Mouse (Mus musculus) lung, adult 18-20 months (tissue): ENCODE measurements around the gene Kctd4.
"Not testable (repeated sequence)": the region's sequence is repeated elsewhere in the genome, so short reads cannot be mapped to it uniquely, and the experiment has no call there.

ENCODE experiments used
- DNase-seq, 2 experiments: peaks; one replicate each; pipeline ENCODE4 v3.0.0; 2022; ENCODE audit warnings: mixed read lengths in 2 of 2

Gene Kctd4

DNA sequence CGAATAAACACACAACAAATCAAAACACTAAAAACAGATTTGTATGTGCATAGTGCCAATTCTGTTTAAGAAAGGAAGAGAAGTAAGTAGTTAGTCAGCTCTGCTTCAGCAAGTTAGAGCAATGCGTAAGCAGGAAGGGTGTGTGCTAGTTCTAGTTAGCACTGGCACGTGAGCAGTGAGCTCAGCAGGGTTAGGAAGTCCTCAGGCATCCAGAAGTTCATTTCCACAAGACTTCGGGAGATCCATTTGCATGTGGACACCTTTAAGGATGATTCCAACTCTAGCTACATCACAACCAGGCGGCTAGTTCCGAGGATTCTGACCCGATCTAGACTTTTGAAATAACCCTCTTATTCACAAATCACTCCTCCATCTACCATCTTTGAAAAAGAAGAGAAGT, at the start of gene Kctd4:
Kctd4 (plus strand) TSS at position 244 of the 400 bp plus-strand sequence.
- no peak for DNase-seq

DNA sequence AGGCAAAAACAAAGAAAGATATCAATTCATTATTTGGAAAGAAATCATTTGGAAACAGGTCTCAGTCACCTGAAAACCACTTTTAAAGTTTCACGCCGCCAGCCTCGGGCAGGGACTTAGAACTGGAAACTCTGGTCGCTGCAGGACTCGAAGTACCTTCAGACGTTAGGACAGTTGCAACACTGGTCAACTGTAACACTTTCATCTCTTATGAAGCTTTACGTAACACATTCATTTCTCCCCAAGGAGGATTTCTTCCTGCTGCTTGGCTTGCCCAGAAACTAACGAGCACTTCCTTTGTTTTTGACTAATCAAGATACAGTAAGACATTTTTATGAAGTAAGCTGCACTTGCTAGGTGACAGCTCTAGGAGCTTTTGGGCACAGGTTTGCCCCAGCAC, 47.9 kb upstream of the Kctd4 start:
- no peak for DNase-seq

DNA sequence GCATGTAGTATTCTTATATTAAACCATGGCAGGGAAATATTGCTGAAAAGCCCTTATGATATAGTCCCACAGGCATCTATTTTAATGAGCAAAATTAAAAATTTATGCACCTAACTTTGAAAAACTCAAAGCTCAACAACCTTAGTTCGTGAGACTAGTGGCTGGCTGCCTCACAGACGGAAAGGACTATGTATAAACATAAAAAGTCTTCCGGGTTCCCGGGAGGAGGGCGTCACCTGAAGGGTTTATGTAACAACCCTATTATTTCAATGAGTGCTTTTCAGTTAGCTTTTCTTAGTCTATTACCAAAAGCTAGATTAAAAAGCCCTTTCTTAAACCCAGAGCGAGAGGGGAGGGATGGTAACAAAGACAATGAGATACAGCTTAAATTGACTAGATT, 42.8 kb upstream of the Kctd4 start:
- peak; percentile 28 to 34 for DNase-seq

DNA sequence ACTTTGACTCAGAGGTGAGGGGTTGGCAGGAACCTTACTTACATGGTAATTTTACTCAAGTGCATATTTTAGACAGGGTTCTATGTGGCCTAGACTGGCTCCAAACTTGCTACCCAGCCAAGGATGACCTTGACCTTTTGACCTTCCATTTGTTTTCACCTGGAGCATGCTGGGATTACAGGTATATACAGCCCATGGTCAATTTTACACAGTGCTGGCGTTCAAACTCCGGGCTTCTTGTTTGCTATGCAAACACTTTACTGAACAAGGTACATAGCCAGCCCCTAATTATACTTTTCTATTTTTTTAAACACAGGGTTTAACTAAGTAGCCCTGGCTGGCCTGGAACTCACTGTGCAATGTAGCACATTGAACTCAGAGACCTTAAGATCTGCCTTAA, 42.1 kb upstream of the Kctd4 start:
- DNase-seq = no peak

DNA sequence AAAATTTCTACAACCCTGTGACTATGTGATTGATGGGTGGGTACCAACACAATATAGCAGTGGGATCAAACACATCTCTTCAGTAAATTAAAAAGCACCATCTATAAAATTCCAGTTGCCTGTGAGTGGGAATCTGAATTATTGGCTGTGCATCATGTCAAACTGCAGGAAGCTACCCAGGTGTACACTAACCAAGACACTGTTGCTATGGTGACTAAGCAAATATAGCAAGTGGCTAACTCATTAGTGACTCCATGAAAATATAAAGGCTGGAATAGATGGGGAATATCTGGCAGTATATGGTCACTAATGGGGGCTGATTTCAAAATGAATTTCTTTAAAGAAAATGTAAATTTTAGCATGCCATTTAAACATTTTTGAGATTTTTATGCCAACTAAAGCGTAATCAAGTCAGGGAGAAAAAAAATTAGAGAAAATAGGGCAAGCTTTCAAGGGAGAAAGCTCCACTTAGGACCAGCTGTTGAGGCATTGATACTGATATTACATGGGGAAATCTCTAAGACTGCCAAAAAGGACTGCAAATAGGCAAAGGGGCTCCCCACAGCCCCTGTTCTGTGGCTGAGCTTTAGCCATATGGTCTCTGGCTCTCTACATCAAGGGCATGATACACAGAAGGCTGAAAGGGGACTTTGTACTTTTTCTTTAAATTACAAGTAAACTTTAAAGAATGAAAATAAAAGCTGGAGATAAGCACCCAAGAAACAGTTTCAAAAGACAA, 31.3 kb upstream of the Kctd4 start:
- no peak for DNase-seq

DNA sequence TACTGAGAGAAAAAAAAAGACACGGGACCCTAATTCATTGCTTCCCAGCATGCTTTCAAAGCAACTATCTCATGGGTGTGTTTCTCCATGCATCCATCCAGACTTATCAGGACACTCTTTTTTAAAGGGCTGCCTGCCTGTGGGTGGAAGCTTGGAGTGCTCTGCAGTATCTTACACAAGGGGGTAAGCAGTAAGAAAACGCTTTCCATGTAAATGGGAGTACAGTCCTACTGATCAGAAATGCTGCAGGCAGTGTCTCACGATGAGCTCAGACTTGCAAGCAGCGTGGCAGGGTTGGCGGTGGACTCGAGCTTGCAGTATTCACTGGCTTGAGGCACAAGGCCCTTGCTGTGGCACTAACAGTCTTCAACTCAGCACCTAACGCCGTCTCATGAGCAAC, 25.1 kb upstream of the Kctd4 start:
- not testable (repeated sequence) for DNase-seq

DNA sequence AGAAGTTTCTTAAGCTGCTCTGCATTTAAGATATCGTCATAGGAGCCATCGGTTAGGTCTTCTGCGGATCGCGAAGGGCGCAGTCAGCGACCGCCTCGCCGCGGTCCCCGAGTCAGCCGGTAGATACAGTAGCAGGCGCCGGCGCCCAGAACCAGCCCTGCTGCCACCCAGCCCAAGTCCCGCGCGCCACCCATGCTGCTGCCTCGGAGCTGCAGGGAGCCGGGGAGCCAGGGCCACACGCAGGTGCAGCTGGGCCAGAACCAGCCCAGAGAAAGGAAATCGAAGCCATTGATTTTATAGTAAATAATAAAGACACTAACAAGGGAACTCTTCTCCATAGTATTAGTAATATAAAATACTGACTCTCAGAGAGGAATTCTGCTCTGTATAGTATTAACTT, 23.5 kb upstream of the Kctd4 start:
- DNase-seq = peak; percentile 10 to 15

DNA sequence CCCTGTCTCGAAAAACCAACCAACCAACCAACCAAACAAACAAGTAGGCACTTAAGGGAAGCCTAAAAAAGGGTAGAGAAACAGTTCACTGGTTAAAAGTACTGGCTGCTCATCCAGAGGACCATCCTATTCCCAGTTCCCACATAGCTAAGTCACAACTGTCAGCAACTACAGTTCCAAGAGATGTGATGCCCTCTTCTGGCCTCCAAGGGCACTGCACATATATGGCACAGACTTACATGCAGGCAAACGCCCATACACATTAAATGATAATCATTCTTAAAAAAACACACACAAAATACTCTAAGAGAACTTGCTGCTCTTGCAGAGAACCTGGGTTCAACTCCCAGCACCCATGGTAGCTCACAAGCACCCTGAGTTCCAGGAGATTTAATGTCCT, 20.4 kb upstream of the Kctd4 start:
- DNase-seq = peak in 1 of 2 experiments; percentile 14

DNA sequence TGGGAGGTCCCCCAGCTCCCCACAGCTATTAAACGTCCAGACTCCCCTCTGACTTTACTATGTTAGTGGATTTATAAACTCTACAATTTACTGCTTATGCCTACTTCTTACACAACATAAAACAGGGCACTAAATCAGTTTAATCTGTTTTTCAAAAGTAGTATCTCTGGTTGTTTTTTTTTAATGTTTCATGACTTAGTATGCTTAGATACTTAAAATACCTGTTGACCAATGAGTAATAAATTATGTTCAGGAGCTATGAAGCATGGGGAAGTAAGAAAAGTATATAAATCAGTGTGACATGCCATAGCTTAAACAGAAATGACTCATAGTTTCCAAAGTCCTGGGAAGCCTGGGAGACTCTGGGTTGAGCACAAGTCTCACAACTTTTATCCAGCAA, 17.1 kb upstream of the Kctd4 start:
- DNase-seq = no peak

DNA sequence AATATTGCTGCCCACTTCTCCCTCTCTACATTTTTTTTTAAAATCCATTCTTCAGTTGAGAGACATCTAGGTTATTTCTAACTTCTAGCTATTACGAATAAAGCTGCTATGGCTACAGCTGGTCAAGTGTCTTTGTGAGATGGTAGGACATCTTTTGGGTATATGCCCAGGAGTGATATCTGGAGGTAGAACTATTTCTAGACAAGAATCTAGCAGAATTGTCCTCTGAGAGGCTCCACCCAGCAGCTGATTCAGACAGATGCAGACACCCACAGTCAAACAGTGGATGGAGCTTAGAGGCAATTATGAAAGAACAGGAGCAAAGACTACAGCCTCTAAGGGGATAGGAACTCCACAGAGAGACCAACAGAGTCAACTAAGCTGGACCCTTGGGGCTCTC, 13.3 kb upstream of the Kctd4 start:
- DNase-seq = no peak

DNA sequence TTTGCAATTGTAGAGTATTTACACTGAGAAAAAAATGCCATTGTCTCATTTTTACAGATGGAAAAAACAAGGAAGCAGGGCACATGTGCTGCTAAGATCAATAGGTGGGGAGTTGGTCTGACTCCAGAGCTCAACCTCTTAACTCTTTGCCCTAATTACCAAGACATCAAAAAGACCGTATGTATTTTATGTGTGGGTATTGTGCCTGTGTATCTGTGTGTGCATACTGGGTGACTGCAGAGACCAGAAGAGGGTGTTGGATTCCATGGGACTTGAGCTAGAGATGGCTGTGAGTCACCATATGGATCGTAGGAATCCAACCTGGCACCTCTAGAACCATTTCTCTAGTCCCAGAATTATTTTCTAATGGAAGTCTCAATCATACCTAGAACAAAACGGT, 12.4 kb upstream of the Kctd4 start:
- DNase-seq = no peak

DNA sequence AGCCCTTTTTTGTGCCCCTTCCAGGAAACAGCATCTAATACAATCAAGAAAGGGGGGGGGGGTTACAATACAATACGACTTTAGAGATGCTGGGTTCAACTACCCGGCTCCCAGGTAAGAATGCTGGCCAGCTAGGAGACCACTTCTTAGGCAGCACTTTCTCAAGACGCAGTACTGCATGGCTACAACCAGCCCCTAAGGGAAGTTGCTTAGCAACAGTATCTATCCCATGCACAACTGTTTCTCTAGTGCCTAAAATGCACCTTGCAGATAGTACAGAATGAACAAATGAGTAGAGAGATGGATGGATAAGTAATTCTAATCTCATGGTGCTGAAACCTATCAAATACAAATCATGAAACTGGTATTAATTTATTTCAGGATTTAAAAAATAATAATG, 7.1 kb upstream of the Kctd4 start:
- DNase-seq = no peak

DNA sequence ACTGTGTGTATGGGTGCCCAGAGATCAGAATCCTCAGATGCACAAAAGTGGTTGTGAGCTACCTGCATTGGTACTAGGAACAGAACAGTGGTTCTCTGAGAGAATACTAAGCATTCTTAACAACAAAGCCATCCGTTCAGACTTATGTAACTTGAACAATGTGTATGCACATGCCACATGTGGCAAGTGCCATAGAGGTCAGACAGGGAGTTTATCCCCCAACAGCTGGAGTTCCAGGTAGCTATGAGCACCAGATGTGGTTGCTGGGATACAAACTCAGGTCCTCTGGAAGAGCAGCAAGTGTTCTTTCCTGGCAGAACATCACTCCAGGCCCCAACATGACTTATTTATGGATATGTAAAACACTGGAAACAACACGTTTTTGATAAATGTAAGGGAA, 1.8 kb upstream of the Kctd4 start:
- no peak for DNase-seq

DNA sequence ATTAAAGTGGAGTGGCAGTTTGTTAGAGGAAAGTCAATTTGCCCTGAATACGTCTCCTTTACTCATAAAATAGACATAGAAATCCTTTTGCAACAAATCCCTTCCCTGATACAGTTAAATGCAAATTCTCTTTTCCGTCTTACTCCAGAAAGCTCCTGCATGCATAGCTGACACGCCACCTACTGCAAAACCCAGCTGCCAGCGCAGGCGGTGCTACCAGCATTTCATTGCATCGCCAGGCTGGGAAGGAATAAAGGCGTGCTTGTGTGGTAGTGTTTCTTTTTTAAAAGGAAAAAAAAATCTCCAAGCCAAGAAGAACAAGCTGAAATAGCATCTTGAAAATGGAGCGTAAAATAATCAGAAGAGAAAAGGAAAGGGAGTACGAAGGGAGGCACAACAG, 7.4 kb downstream of the Kctd4 start:
- DNase-seq = no peak

DNA sequence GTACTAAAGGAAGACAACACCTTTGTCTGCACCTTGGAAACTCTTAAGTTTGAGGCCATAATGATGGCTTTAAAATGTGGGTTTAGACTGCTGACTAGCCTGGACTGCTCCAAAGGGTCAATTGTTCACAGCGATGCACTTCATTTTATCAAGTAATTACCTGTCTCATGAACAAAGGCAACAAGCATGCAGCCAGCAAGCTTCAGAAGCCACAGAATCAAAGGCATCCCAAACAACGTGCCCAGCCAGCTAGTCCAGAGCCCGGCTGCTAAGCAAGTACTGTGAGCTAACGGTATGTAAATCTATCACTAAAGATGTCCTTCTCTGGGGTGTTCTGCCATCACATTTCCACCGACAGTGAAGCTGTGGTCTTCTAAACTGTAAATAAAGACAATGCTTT, 8.4 kb downstream of the Kctd4 start:
- no peak for DNase-seq

DNA sequence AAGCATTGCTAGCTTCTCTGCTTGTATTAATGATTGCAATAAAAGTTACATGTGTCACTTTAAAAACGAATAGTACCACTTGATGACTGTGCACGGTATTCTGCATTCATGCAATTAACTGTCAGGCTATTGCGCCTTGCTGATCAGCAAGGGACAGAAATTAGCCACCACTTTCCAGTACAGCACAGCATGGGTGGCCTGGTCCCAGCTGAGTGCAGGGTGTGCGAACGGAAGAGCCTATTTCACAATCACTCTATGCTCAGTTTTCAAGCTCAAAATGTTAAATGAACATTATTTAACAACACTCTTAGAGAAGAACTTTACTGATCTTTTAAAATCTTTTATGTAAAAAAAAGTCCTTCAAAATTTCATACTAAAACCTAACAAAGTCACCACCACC, 9.2 kb downstream of the Kctd4 start:
- no peak for DNase-seq

DNA sequence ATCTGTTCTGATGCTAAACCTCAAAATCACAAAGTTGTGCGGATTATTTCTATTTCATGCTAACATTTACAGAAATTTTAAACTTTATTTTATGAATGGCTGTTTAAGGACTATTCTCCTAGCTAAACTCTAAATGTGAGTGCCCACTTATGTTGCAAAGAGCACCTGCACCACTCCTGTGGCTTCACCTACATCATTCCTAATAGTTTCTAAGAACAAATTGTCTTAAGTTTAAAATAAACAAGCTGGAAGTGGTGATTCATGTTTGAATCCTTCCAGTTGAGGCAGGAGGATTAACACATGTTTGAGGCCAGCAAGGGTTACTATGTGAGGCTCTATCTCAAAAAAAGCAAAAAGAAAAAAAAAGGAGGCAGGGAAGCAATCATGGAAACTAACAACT, 9.6 kb downstream of the Kctd4 start:
- DNase-seq = no peak

DNA sequence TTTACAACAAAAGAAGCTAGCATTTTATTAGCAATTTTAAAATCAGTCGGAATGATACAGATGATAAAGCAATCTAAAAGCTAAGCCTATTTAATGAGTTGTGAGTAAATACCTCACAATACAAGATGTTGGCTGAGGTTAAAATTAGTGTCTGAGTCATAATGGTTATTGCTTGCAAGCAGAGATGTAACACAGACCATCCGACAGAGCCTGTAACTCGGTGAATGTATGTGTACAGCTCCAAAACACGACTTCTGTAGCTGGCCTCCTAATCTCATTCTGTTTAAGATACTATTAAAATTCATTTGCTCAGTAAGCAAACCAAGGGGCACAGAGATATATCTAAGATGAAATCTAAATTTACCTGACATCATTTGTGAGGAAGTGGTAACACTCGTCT, 12.5 kb downstream of the Kctd4 start:
- DNase-seq = no peak

DNA sequence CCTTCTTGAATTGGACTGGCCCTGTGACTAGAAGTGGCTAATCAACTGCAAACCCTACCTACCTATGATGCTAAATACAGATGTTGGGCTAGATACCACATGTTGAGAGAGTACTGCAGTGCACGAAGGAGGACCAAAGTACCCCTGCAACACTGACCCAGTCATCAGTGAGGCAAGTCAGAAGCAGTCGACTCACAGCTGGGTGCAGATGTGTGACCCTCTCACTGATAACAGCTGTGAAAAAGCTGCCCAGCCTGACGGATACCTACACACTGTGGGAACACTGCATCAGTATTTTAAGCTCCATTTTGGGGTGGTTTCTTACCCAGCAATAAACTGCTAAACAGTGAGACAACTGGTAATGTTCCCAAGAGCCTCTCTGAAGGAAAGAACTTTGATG, 21.3 kb downstream of the Kctd4 start:
- DNase-seq = no peak

DNA sequence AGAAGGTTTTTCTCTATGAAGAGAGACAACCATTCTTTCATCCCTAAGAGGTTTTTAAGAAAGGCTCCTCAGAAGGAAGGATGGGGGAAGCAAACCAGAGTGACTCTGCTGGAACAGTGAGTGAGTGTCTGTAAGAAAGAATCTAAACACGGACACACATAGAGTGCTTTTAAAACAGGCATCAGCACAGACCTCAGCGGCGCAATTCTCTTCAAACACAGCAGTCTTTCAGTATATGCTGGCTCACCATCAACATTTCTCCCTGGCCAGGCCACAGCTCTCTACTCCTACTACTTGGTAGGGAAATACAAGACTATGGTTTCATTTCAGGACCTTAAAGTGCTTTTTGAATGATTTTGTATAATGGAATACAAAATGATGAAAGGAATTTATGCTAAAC, 26.4 kb downstream of the Kctd4 start:
- DNase-seq = no peak

DNA sequence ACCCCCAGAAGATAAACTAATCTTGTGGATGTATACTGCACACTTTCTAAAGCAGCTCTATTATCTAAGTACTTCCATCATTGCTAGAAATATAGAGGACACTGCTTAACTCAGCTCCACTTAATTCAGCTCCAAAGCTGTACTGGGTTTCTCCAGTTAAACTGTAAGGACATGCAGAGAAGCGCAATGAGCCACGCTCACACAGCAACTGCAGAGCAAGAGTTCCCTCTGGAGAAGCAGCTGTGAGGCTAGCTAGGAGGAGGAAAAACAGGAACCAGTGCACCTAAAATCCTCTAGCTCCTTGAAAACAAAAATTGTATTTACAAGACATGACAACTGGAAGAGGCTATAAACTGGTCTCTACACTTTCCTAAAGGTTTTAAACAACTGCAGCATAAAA, 29.1 kb downstream of the Kctd4 start:
- no peak for DNase-seq

DNA sequence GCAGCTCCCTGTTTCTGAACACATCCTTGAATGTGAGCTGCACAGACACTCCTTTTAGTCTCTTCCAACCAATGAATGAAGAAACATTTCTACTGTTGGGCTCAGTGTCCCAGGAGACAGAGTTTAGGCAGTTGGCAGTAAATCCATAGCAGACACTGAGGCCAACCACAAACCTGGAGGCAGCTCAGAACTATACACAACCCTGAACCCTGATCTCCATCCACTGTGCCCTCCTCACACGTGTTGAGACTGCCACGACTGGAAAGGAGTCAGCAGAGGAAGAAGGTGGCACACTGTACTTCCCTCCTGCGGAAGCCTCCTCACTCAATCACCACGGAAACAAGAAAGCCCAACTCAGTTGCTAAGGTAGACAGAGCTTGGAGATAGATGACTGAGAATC, 30.3 kb downstream of the Kctd4 start:
- DNase-seq = no peak

DNA sequence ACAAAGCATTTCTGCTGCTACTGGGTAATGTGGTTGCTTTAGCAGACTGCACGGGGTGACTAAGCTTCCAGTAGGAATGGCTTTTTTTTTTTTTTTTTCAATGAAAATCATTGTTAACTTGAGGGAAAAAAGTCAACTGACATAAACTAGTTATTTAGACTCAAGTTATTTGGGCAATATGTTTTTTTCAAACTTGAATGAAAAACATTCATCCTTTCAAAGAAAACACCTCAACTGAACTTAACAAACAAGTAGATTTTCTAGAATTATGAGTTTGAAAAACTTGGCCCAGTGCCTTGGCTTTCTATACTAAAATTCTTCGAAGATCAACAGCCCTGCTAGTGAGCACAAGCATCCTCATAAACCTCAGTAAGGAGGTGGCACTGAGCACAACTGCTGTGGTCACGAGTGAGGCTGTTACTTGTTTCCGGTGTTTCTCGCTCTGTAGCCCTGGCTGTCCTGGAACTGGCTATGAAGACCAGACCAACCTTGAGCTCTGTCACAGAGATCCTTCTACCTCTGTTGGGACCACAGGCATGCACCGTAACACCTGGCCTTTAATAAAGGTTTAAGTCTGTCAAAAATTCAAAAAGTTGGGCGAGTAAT, 32.2 kb downstream of the Kctd4 start:
- DNase-seq = no peak

DNA sequence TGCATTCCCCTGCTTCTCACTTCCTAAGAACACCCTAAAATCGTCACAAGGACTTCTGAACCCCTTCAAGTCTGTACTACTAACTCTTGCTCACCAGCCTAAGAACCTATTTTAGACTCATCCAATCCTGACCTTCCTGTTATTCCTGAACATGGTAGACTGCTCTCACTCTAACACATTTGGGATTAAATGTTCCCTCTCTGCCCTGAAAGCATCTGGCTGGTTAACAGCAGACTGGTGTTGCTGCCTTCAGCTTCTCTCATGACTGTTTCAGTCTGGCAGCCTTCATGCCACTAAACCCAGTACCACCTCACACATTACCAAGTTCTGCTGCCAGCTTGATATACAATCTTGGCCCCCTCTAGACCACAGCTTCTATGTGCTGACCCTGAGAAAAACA, 34.4 kb downstream of the Kctd4 start:
- DNase-seq = no peak

DNA sequence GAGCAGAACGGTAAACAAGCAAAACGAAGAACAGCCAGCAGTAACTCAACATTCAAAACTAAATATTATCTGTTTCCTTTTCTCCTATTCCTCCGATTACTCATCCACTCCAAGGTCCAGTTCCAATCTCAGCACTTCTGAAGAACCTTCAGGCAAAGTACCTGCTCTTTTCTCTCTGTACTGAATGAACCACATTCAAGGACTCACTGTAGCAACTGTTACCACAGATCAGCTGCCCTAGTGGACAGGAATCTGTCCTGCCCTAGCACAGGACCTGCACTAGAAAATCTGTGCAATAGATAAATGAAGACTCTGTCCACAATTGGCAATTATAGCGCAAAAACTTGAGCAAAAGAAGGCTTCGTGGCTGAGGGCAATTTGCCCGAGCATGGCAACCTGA, 36.1 kb downstream of the Kctd4 start:
- no peak for DNase-seq
